Mouse (Mus musculus) heart, postnatal 0 days (tissue): ENCODE measurements at regions not wholly inside any gene's neighbourhood (a gene's known extent, or its start where the extent isn't known, plus 50 kb on each side); places are given as distances from the start of the nearest gene placed in this dataset.
A peak's percentile ranks its signal among the peaks of the same experiment; 100 is the strongest.

ENCODE experiments used
- ATAC-seq: fragments of 200-750 bp; cut with Nextera tagmentation; 2 replicates; pipeline ENCODE4 v1.8.0; 2017; ENCODE audit warnings: low read depth, moderate number of reproducible peaks, moderate library complexity; ENCODE audit not compliant: insufficient read depth
- DNase-seq: peaks from one replicate; pipeline ENCODE4 v3.0.0-alpha.2; 2016; ENCODE audit warnings: low spot score
- H3K27ac ChIP-seq: fragments of 300-500 bp; sonication (generic); 2 replicates; pipeline ENCODE4 v1.5.1; 2014; ENCODE audit warnings: low read depth, mild to moderate bottlenecking
- H3K27me3 ChIP-seq: fragments of 300-500 bp; sonication (generic); 2 replicates; pipeline ENCODE4 v1.6.1; 2014; ENCODE audit warnings: low read length, mixed read lengths; ENCODE audit not compliant: control insufficient read depth, insufficient read depth
- H3K36me3 ChIP-seq: fragments of 300-500 bp; sonication (generic); replicated peaks from 2 replicates; pipeline ENCODE4 v1.6.1; 2014; ENCODE audit warnings: low read length, mixed read lengths; ENCODE audit not compliant: control insufficient read depth, insufficient read depth
- H3K4me1 ChIP-seq: fragments of 300-500 bp; sonication (generic); 2 replicates; pipeline ENCODE4 v1.6.1; 2014; ENCODE audit warnings: antibody characterized with exemption; ENCODE audit not compliant: control insufficient read depth, insufficient read depth
- H3K4me2 ChIP-seq: fragments of 300-500 bp; sonication (generic); 2 replicates; pipeline ENCODE4 v1.6.1; 2014; ENCODE audit warnings: low read depth, mild to moderate bottlenecking, low read length, moderate library complexity
- H3K4me3 ChIP-seq: fragments of 300-500 bp; sonication (generic); 2 replicates; pipeline ENCODE4 v1.5.1; 2014; ENCODE audit warnings: low read depth, low read length
- H3K9ac ChIP-seq: fragments of 300-500 bp; sonication (generic); replicated peaks from 2 replicates; pipeline ENCODE4 v1.6.1; 2014; ENCODE audit warnings: low read depth, low read length, mixed read lengths
- H3K9me3 ChIP-seq: fragments of 300-500 bp; sonication (generic); replicated peaks from 2 replicates; pipeline ENCODE4 v1.6.1; 2016; ENCODE audit warnings: low read length; ENCODE audit not compliant: control insufficient read depth
- CTCF ChIP-seq: IDR thresholded peaks from 2 replicates; pipeline ENCODE4 v1.5.1; 2016; ENCODE audit warnings: antibody characterized with exemption, control low read depth, low read depth
- EP300 ChIP-seq: IDR thresholded peaks from 2 replicates; pipeline ENCODE4 v1.6.1; 2016; ENCODE audit warnings: antibody characterized with exemption, low read depth
- WGBS: fragments of 180-500 bp; shearing (Covaris S2); extraction: QIAGEN DNeasy Blood & Tissue Kit; methylation state at CpG from one replicate; pipeline ENCODE4 v1.1.7; 2014; 5-methylcytosine and 5-hydroxymethylcytosine counted together

GRCm38 (mm10) chr8:92130025-92130557 lies 227.3 kb upstream of the Irx5 start:
- ATAC-seq = no peak
- H3K4me1 ChIP-seq = peaks cover 10% of the 10 kb centered on the region; the same call in 1 of the 2 replicates
- H3K4me2 ChIP-seq = no peak overlapping the region
- no peak overlapping the region for H3K4me3 ChIP-seq
- TF ChIP-seq EP300 = no peak
- no peak for TF ChIP-seq CTCF
- no peak overlapping the region for H3K27ac ChIP-seq
- H3K27me3 ChIP-seq = 0 out of 2 replicates have a peak, but pooled peaks cover under 1% of the 10 kb centered on the region
- WGBS = 80% methylated on average over 8 of the region's 8 CpGs
- DNase-seq = no peak
- H3K9me3 ChIP-seq = no peaks in the 10 kb centered on the region
- H3K9ac ChIP-seq = no peak overlapping the region
- H3K36me3 ChIP-seq = no peaks in the 10 kb centered on the region

- no peak overlapping the region for H3K9ac ChIP-seq
- TF ChIP-seq EP300 (no peak), CTCF (no peak)
- H3K4me1 ChIP-seq = peaks cover 10% of the 10 kb centered on the region; the same call in 1 of the 2 replicates
- no peak overlapping the region for H3K4me3 ChIP-seq
- H3K9me3 ChIP-seq = no peaks in the 10 kb centered on the region
- H3K27ac ChIP-seq = no peak overlapping the region
- DNase-seq (no peak), ATAC-seq (no peak)
- H3K4me2 ChIP-seq = no peak overlapping the region
- no peaks in the 10 kb centered on the region for H3K36me3 ChIP-seq
- WGBS = 65% methylated on average over 6 of the region's 6 CpGs
- no peaks in the 10 kb centered on the region for H3K27me3 ChIP-seq
These were observed 228.0 kb upstream of the Irx5 start for GRCm38 (mm10) chr8:92129241-92130015.

DNA sequence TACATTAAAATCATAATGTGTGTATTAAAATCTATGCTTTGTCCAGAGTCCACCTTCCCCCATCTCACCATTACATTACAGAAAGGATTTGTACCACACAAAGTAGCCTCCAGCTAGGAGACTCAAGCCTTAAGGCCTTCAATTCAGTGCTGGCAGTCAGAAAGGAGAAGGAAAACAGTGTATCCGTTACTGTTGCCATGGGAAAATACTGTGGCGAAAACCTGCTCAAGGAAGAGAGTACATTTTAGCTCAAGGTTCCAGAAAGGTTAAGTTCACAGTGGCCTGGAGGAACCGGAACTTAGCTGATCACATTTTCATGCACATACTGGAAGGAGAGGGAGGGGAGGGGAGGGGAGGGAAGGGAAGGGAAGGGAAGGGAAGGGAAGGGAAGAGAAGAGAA lies 231.8 kb upstream of the Irx5 start:
- H3K9ac ChIP-seq = no peak overlapping the region
- ATAC-seq = no peak

GRCm38 (mm10) chr8:92121296-92121695 lies 236.1 kb upstream of the Irx5 start:
- Histone ChIP-seq H3K27ac (no peak overlapping the region), H3K36me3 (no peaks in the 10 kb centered on the region), H3K4me2 (no peak overlapping the region), H3K4me1 (no peaks in the 10 kb centered on the region), H3K27me3 (no peaks in the 10 kb centered on the region), H3K9ac (no peak overlapping the region), H3K9me3 (no peaks in the 10 kb centered on the region), H3K4me3 (no peak overlapping the region)
- WGBS = 61% methylated on average over 2 of the region's 2 CpGs
- TF ChIP-seq CTCF (peak; percentile 45), EP300 (no peak)
- DNase-seq (no peak), ATAC-seq (no peak)

More for the DNA sequence above, 231.8 kb upstream of the Irx5 start:
- H3K9me3 ChIP-seq = no peaks in the 10 kb centered on the region
- peaks cover 10% of the 10 kb centered on the region; the same call in 1 of the 2 replicates for H3K4me1 ChIP-seq
- H3K27ac ChIP-seq = no peak overlapping the region
- no peak overlapping the region for H3K4me3 ChIP-seq
- H3K4me2 ChIP-seq = no peak overlapping the region
- DNase-seq = no peak
- TF ChIP-seq CTCF (no peak), EP300 (no peak)
- H3K27me3 ChIP-seq = no peaks in the 10 kb centered on the region
- WGBS = 61% methylated on average over 3 of the region's 3 CpGs
- no peaks in the 10 kb centered on the region for H3K36me3 ChIP-seq

- 92% methylated on average over 15 of the region's 15 CpGs for WGBS
- no peak for DNase-seq
- TF ChIP-seq CTCF (0 out of 2 replicates have a peak, but pooled peaks have one; percentile 12), EP300 (no peak)
These were observed 241.8 kb upstream of the Irx5 start for GRCm38 (mm10) chr8:92115479-92116267.

More at GRCm38 (mm10) chr8:92115479-92116267, 241.8 kb upstream of the Irx5 start:
- ATAC-seq = no peak
- Histone ChIP-seq H3K9me3 (no peaks in the 10 kb centered on the region), H3K4me3 (no peak overlapping the region), H3K27ac (no peak overlapping the region), H3K27me3 (no peaks in the 10 kb centered on the region), H3K9ac (no peak overlapping the region), H3K4me1 (no peaks in the 10 kb centered on the region), H3K36me3 (no peaks in the 10 kb centered on the region), H3K4me2 (no peak overlapping the region)
